Comparison of ENCODE assay signal across 13 mouse cellular contexts in the genomic region with DNA sequence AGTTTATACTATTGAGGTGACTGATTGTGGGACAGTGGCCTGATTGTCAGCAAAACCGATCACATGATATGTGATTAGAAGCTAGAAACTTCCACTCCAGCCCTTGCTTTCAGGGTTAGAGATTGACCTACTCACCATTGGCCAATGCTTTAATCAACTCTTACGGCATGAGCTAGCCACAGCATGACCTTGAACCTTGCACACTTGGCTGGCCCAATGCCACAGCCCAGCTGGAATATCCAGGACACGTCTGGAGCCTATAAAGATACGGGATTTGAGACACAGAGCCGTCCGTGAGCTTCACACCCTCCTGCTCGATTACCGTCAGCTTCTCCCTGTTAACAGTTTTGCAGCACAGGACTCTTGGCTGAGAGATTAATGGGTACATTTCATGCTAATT.
DNase-seq lines count a peak whose midpoint lies in the region.
"Had no signal": no experiment of that assay in that cellular context is flagged by ENCODE, and none has a peak within 500 bp of the region (broad histone marks: within the 10 kb centered on the region; RNA-seq: fewer than 3 reads in every experiment).

No protein-coding gene starts in this region.

- DNase-seq in heart, adult 11 months: peak; percentile 67
- no peak for DNase-seq in heart, adult 9 months (ENCODE audit: low spot score in 2 of 2)
- DNase-seq in kidney, postnatal 10 days: peak; percentile 35
- DNase-seq in kidney, postnatal 14 days: no peak
- DNase-seq in ovary, postnatal 36 days (ENCODE audit: low spot score): peak; percentile 26
- DNase-seq in ovary, postnatal 10 days (ENCODE audit: low spot score): no peak
- no peak for DNase-seq in gastrocnemius, postnatal 25 days
- DNase-seq: cerebellum, adult 2 months; cerebellum, postnatal 25 days; gastrocnemius, postnatal 36 days; liver; liver, postnatal 0 days; thymus, postnatal 36 days had no signal

Comparison
In these comparisons a context has a peak if more than half of its experiments do, and no peak if none do; other contexts are left out.
1. DNase-seq: peak in heart, adult 11 months (single experiment), kidney, postnatal 10 days (single experiment) and ovary, postnatal 36 days (single experiment); none in heart, adult 9 months (0 of 2), kidney, postnatal 14 days (single experiment), ovary, postnatal 10 days (single experiment) and gastrocnemius, postnatal 25 days (single experiment).